Mouse (Mus musculus) layer of hippocampus, adult 9-11 months (tissue): ENCODE measurements around the gene Agxt2.
A peak's percentile ranks its signal among the peaks of the same experiment; 100 is the strongest.

Source experiments
- DNase-seq: peaks from one replicate; pipeline ENCODE4 v3.0.0; 2022

Agxt2 gene

DNA sequence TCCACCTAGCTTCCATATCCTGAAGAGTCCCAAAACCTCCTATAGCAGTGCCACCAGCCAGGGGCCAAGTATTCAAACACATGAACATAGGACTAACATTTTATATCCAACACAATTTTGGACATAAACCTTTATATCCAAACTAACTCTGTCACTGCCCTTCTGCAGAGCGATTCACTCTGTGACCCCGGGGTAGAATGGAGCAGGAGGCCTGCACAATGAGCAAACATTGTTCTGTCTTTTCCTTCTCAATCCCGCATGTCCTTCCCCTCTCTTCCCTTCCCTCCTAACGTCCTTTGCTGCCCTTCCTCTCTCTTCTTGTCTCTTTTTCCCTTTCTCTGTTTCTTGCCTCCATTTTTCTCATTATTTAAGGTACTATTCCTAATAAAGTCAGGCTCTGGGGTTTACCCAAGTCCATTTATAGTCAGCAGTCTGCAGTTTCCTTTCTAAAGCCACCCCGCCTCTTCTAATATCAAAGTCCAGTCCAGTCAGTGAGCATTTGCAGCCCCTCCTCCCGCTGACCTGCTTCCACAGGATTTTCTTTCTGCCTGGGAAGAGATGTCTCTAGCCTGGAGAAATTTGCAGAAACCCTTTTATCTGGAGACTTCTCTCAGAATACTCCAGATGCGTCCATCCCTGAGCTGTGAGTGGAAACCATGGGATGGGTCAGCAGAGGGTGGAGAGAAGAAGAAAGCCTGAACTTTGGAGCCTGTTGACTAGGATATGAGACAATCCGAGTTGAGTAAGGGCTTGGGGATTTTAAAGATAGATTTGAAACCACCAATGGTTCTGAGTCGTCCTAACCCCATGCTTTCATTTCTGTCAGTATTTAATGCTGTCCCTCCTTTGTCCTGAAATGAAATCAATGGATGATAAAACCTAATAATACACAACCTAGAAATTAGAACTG lies at the start of gene Agxt2:
Agxt2 (plus strand) TSS at position 494 of the 910 bp plus-strand sequence.
- DNase-seq, result no peak

DNA sequence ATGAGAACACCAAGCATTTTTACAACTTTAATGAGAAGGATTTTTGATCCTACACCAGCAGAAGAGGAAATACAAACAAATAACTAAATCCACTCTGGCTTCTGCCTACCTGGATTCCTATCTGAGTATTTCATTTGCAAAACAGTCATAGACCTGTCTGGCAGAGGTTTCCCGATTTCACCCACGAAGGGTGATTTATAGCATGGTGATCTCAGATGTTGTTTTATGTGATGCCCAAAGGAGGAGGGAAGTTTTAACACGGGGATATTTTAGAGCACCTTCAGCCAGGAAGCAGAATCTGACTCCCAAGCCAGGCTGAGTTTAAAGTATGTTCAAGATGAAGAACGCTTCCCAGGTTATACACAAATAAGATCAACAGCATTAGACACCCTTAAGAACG lies 46.5 kb upstream of the Agxt2 start:
- no peak for DNase-seq

DNA sequence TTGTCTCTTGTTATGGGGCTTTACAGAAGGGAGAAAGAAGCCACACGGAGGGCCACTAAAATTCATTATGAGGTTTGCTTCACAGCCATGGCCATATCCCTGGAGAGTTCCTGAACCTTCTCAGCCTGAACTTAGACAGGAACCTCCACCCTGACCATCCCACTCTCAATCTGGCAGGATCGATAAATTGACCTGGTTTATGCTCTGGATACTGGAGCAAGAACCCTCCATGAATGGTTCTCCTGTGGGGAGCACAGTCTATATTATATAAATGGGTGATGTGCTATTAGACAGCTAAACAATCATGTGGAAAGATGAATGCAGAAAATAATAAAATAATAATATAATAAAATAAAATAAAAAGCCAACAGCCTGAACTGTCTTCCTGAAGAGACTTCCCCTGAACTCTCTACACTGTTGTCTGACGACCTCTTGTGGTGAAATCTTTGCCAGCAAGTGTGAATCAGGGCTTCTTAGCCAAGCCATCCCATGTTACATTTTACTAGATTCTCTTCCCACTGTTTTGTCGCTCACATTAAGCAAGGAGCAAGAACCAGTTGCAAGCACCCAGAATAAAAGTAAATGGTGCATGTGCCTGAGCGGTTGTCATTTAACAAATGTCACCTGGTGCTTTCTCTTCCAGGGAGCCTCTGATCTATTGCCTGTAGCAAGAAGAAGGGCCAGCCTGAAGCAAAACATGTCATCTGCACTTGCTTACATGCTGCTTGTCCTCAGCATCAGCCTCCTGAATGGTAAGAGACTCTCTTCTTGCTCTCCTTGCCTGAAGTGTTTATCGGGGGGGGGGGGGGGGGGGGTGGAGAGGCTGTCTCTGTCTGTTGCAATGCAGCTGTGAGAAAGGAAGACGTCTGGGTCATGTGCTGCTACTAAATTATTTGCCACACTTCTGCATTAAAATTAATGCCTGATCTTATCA lies 44.5 kb upstream of the Agxt2 start:
- peak; percentile 48 for DNase-seq

DNA sequence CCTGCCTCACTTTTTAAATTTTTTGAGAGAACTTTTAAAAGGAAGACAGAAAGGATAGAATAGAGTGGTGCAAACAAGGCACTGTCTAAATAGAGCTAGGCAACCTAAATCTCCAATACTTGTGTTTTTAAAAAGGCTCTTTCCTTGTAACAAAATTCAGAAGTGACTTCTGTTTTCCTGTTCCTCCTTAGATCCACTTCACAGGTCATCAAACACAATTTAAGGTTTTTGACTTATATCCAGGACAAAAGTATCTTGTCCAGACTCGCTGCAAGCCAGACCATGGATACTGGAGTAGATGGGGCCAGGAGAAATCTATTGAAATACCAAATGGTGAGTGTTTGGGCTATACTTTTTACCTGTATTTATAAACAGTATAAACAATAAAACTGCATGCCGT lies 33.3 kb upstream of the Agxt2 start, which contains the start of gene Gm21973:
Gm21973 (plus strand) TSS at position 301 of the 400 bp plus-strand sequence.
- no peak for DNase-seq

DNA sequence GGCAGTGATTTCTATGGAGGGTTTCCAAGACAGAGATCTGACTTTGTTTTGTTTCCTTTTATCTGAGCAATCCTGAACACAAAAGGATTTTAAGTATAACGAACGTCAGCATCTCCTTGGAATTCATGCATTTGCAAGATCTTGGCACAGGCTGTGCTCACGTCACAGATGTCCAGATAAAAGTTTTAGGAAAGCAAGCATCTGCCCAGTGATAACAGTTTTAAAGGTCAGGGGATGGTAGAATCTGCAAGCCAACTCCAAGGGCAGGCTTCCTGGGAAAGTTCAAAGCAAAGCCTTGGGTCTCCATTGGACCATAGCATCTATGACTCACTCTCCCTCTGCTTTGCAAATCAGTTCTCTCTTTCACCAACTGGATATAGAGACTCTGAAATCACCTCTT lies 27.7 kb upstream of the Agxt2 start:
- no peak for DNase-seq

DNA sequence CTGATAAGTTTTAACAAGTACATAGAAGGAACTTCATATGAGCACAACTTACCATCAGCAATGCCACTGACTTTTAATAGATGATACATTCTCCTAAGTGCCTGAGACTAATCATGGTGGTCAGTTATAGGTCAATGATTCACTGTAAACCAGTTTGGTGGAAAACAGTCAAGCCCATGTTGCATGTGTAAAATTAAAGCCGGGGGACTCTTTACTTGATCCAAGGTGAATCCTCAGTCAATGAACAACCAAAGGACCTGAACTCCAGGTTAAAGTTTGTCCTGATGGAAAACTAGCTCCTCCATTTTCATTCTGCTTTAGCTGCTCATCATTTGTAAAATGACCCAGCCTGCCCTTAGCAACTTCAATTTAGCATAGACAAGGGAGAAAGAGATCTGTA lies 25.8 kb upstream of the Agxt2 start:
- no peak for DNase-seq

DNA sequence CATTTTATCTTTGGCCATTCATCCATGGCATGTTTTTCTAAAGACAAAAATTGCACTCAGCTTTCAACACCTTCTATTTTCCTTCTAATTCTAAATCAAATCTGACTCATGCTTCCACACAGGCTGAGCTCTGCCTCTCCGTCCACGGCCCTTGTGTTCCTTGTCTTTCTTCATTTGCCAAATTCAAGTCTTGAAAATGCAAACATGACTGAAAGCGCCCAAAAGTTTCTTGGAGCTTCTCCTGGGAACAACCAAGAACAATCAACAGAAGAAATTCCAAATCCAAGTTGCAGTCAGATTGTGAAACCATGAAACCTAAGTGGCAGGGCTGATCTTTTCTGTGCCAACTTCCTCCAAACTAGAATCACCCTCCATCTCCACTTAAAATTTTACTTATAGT lies 19.7 kb upstream of the Agxt2 start:
- DNase-seq, result no peak

DNA sequence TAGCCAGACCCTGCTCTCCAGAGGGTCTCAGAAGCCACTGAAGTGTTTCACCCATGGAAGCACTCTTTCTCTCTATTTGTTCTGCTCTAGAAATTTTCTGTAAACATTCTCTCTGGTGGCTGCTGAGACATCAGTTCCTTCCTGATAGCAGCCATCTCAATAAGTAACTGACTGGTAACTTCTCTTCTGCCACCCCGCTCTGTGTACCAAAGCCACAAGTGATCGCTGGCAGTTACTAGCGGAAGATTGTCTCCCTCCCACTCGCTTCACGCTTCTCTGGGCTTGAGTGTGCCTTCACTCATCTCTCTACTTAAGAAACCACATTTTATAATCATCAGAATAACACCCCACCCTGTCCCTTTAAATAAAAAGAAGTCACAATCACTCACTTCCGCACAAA lies 11.3 kb upstream of the Agxt2 start:
- no peak for DNase-seq

DNA sequence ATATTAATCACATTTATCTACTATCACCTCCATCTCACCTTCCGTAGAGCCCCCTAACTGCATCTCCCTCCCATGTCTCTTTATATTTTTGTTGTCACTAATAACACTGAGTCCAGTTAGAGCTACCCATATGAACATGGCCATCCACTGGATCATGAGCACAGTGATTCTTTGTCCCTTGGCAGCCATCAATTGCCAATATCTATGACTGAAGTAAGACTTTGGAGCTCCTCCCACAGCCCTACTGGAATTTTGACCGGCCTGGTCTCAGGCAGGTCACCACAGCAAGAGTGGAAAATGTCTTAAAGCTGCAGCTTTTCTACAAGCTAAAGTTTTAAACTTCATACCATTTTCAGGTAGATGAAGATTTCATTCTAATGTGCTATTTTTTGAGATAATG lies 8.0 kb downstream of the Agxt2 start:
- no peak for DNase-seq

DNA sequence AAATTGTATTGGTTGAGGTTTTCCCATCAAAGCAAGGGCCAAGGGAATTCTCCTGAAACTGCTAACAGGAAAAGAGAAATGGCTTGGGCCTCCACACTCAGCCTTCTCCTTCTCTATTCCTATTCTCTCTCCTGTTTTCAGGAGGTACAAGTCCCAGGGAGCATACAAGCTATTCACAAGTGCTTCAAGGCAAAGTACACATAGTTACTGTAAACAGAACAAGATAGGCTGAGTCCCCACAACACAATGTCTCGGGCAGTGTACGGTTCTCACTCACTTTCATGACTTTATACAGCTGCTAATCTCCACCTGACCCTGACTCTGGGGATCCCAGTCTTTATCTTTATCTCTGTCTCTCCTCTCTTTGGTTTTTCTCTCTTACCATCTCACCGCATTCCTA lies 17.1 kb downstream of the Agxt2 start:
- no peak for DNase-seq

DNA sequence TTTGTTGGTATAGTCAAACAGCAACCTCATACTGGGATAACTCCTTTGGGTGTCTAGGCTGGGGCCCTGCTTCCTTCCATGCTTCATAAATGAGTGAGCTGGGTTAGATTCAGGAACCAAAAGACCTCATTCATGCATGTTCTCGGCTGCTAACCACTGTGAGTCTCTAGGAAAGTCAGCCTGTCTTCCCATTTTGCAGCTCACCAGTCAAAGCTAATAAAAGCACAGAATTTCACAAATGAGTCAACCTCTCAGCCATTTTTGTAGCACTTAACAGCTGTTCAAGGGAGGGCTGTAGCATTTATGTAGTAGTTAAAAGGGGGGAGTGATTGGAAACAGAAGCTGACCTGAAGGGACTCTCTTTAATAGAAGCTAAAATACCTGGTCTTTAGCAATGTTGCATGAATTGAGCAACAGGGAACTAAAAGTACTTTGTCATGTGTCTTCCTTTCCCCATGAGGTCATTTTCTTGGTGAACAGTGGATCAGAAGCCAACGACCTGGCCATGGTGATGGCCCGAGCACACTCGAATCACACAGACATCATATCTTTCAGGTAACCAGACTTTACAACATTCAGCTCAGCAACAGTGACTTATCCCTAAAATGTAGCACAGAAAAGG lies 20.1 kb downstream of the Agxt2 start:
- DNase-seq, result peak; percentile 13

DNA sequence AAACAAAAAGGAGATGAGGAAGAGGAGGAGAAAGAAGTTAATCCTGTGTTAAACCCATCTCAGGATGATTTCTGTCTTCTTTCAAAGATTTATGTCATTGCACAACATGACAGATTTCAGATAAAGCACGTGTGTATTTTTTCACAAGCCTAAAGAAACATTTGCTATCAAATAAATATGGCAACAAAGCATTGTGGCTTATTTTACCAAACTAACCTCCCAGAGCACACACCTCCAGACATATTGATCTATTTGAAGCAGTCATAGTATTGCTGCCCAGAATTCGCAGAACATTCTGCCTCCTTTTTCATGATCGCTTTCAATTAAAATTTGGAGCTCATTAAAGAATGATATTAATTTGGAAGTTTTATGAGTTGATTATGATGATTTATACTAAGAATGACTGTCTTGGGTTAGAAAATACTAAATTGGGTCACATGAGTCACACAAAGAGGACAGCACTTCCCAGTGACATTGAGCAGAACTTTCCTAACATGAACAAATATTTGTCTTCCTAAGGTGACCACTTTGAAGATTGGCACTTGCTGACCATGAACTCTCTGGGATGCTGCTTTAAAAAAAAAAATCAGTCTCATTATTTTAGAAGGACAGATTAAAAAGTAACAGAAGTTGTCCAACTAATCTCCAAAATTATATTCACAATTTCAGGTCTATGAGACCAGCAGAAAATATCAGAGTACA lies 21.6 kb downstream of the Agxt2 start:
- no peak for DNase-seq

DNA sequence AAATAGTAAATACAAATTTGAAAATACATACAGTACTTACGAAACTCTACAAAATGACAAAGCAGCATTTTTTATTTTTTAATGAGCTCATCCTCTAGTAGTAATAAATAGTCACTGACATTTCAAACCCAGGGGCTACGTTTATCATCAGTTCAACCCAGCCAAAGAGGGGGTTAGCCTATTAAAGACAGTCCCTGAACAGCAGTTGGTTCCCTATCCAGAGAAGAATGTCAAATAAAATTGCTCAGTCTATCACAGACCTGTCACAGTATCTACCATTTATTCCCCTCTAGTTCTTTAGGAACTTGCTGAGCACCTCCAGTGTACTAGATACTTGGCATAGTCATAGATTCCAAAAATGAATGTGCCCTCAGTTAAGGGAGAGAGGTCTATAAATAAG lies 28.9 kb downstream of the Agxt2 start:
- DNase-seq, result no peak

DNA sequence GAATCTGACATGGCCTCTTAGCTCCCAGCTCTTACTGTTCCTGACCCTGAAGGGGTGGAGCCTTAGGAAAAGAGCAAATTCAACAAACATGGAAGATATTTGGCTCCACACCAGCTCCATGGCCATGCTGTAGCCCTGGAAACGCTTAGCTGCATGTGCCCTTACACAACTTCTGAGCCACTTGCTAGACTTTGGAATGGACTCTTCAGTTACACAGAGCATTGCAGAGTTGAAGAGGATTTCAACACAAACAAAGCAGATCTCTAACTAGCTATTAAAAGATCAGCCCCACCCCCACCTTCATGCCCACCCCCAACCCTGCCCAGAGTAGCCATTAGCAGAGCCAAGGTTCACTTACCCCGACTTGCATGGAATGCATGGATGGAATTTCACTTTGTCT lies 41.5 kb downstream of the Agxt2 start:
- no peak for DNase-seq

DNA sequence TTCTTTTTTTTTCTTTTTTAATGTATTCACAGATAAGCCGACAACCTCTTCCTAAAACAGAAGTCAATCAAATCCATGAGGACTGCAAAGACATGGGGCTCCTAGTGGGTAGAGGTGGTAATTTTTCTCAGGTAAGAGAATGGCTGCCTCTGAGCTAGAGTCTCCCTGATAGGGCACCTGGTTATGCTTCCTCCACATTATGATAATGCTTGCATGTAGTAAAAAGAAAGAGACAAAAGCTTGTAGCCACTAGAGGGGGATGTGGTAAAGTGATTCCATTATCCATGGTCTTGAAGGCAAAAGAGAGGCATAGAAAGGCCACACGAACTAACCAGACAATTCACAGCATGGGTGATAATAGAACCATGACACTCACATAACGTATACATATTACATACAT lies 42.1 kb downstream of the Agxt2 start:
- DNase-seq, result no peak

DNA sequence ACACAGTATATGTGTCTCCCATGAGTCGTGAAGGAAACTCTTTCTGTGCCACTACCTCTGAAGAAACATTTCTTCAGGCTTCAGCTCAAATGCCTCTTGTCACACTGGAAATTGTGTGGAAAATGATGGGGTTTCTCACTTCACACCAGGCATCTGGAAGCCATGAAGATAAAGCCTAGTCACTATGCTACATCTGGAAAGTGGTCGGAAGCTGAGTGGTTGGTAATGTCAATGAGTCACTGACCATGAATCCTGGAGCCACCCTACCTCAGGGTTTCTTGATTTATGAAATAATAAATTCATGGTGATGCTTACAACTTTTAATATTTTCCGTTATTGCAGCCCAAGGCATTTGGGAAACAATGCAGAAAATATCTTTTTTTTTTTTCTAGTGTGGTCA lies 51.5 kb downstream of the Agxt2 start:
- no peak for DNase-seq

DNA sequence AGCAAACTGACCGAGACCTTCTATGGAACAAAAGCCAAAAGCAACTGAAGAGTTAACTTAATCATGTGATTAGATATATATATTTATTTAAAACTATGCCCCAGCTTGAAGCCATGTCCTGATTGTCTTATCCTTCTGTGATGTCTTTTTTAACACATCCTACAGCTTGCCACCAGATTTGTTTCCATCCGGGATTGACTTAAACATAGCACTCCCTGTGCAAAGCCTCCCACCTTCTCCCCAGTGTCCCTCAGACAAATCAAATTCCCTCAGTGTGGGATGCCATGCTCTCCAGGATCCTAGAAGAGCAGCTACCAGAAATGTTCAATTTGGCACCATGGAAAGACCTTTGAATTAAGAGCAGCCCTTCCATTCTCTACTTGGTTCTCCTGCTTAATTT lies 52.5 kb downstream of the Agxt2 start:
- DNase-seq, result peak; percentile 26

DNA sequence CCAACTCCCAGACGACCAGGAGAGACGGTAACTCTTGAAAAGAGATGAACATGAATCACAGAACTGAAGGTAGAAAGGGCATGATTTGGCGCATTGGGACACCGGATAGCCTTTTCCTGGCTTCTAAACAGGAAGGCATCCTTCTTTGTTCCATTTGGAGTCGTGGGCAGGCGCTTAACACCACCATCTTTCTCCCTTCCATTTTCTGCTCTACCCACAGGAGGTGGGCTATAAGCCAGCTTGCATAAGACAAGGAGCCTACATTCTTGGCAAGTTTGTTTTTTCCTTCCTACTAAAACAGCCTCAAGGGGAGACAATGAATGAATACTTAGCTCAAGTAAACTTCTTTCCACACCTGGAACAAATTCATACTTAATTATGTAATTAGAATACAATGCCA lies 55.3 kb downstream of the Agxt2 start:
- DNase-seq, result no peak

DNA sequence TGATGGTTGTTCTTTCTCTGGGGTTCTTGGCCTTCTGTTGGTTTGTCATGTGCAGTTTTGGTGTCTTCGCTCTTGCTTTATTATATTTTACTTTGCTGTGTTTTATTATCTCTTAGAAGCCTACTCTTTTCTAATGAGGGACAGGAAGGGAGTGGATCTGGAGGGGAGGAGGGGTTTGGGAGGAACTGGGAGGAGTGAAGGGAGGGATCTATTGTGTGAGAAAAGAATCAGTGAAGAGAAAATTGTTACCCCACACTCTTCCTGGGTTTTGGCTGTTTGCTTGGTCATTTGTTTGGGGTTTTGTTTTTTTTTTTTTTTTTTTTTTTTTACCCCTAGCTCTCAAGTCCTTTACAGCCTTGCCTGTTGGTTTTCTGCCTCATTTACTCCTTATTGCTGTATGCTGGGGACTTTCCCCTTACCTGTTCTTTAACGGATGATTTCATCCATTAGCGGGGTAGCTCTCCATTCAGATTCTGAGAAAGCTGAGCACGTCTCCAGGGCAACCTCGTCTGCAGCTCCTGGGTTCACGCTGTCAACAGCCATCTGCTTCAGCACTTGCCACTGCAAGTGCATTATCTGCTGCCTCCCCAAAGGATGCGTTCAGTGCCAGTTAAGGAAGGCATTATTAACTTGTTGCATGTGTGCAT lies 62.9 kb downstream of the Agxt2 start:
- DNase-seq, result no peak

DNA sequence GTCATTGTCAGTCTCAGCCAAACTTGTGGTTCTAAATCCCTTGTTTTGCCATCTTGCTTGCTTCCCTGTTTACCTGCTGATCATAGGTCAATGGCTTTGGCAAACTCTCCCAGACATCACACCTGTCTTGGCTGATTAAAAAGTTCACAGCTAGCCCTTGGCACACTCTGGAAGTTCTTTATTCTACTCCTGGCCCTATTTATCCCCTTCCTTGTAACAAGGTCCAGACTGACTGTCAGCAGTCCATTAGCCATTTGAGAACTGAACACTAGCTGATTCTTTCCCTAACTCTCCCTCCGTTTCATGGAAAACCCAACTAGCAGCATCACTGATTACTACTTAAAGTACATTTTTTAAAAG lies 63.4 kb downstream of the Agxt2 start:
- no peak for DNase-seq

DNA sequence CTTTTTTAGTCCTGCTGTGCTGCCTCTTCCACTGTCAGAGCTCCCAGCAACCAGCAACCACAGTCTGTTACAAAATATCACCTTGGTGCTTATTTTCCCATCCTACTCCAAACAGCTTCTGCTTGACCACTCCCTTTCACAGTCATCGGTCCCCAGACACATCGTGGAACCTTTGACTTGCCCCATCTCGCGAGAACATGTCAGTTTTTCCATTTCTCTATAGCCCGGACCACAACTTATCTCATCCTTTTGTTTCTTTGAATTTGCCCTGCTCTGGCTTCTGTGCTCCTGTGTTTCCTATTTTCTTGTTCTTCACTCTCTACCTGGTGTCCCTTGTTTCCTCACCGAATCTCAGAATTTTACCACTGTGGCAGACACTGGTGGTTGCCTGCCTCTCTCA lies 67.8 kb downstream of the Agxt2 start:
- no peak for DNase-seq

DNA sequence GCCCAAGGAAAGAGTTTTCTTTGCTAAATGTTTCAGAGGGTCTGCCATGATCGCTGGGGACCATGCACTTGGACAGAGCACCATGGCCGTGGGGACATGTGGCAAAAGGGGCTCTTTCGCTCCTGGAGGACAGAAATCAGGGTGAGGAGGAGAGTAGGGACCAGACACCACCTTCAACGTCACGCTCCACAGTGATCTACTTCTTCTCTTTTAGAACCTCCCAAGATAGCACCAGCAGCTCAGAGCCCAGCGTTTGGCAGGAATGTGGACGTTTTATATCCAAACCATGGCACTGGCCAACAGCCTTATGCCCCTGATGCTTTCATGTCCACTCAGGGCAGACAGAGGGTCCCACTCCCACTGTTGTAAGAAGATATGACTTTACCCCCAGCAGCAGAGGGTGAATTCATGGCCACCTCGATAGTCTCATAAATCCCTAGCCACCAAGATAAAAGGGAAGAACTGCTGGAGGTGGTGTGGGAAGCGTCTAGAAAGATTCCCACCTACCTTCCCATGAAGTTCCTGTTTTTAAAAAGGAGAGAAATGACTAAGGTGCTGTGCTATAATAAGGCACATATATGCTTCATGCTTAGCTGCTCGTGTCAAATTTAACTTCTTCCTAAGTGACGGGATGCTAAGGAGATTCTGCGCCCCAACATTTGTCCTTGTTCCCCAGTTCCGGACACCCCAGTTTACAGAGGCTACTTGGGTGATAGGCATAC lies 68.4 kb downstream of the Agxt2 start:
- DNase-seq, result no peak
